Comparison of ENCODE assay signal across 20 mouse cellular contexts in genomic region chr6:51606245-51606644, GRCm38 (mm10).
DNase-seq lines count a peak whose midpoint lies in the region; ATAC-seq and TF ChIP-seq lines count a peak whose summit lies in the region.
"Had no signal": no experiment of that assay in that cellular context is flagged by ENCODE, and none has a peak within 500 bp of the region (broad histone marks: within the 10 kb centered on the region; RNA-seq: fewer than 3 reads in every experiment).

No protein-coding gene starts in this region.

- no peak overlapping the region for H3K4me3 ChIP-seq in lung, postnatal 0 days (ENCODE audit: low read depth, low read length)
- H3K4me3 ChIP-seq in forebrain, embryonic 15.5 days, result no peak overlapping the region
- H3K4me3 ChIP-seq in hindbrain, embryonic 13.5 days, result no peak overlapping the region
- H3K4me3 ChIP-seq in midbrain, embryonic 15.5 days, result no peak overlapping the region
- no peak overlapping the region for H3K4me3 ChIP-seq in stomach, postnatal 0 days (ENCODE audit: low read depth, low read length)
- H3K4me3 ChIP-seq: embryonic facial prominence, embryonic 12.5 days; heart, embryonic 15.5 days; liver, embryonic 12.5 days; megakaryocyte, embryonic 14.5 days had no signal

- H3K9me3 ChIP-seq in lung, postnatal 0 days (ENCODE audit: low read length), result no peaks in the 10 kb centered on the region
- H3K9me3 ChIP-seq in forebrain, embryonic 15.5 days, result no peaks in the 10 kb centered on the region
- no peaks in the 10 kb centered on the region for H3K9me3 ChIP-seq in hindbrain, embryonic 13.5 days
- H3K9me3 ChIP-seq in midbrain, embryonic 15.5 days, result no peaks in the 10 kb centered on the region
- H3K9me3 ChIP-seq in stomach, postnatal 0 days (ENCODE audit: control insufficient read depth, low read length), result no peaks in the 10 kb centered on the region
- H3K9me3 ChIP-seq: embryonic facial prominence, embryonic 12.5 days; G1E; heart, embryonic 15.5 days had no signal

- H3K4me1 ChIP-seq in lung, postnatal 0 days (ENCODE audit: insufficient read depth, low read depth, low read length), result no peaks in the 10 kb centered on the region
- peaks cover 18% of the 10 kb centered on the region for H3K4me1 ChIP-seq in forebrain, embryonic 15.5 days
- peaks cover 36% of the 10 kb centered on the region for H3K4me1 ChIP-seq in hindbrain, embryonic 13.5 days (replicated peaks)
- H3K4me1 ChIP-seq in midbrain, embryonic 15.5 days, result peaks cover 44% of the 10 kb centered on the region
- H3K4me1 ChIP-seq in stomach, postnatal 0 days (replicated peaks; ENCODE audit: control insufficient read depth, insufficient read depth), result no peaks in the 10 kb centered on the region
- H3K4me1 ChIP-seq: embryonic facial prominence, embryonic 12.5 days; heart, embryonic 15.5 days; megakaryocyte, embryonic 14.5 days had no signal

- 61% methylated on average over 4 of the region's 4 CpGs for WGBS in lung, postnatal 0 days
- 67% methylated on average over 4 of the region's 4 CpGs for WGBS in forebrain, embryonic 15.5 days
- 79% methylated on average over 4 of the region's 4 CpGs for WGBS in hindbrain, embryonic 13.5 days
- 76% methylated on average over 4 of the region's 4 CpGs for WGBS in midbrain, embryonic 15.5 days
- WGBS in stomach, postnatal 0 days, result 72% methylated on average over 4 of the region's 4 CpGs

- TF ChIP-seq EP300 in lung, postnatal 0 days (IDR thresholded peaks at IDR 0.05), result no peak
- TF ChIP-seq EP300 in stomach, postnatal 0 days (optimal IDR thresholded peaks at IDR 0.05), result no peak

- H3K27ac ChIP-seq in lung, postnatal 0 days (ENCODE audit: low read length), result no peak overlapping the region
- peak overlapping the region; percentile 58 for H3K27ac ChIP-seq in forebrain, embryonic 15.5 days (replicated peaks)
- H3K27ac ChIP-seq in hindbrain, embryonic 13.5 days, result peak overlapping the region; percentile 76
- peak overlapping the region; percentile 72 for H3K27ac ChIP-seq in midbrain, embryonic 15.5 days
- no peak overlapping the region for H3K27ac ChIP-seq in stomach, postnatal 0 days (replicated peaks)
- H3K27ac ChIP-seq: embryonic facial prominence, embryonic 12.5 days; heart, embryonic 15.5 days; liver, embryonic 12.5 days had no signal

- peak; percentile 50 for DNase-seq in lung, postnatal 0 days (ENCODE audit: low spot score)
- no peak for DNase-seq in lung, postnatal 36 days
- no peak for DNase-seq in stomach, postnatal 0 days (ENCODE audit: low spot score)
- no peak for DNase-seq in kidney, adult 18-20 months
- DNase-seq in cerebellum, postnatal 4 days (ENCODE audit: low spot score in 2 of 2), result no peak
- DNase-seq: cerebellum, adult 11 months; cerebellum, postnatal 25 days; heart, adult 18-20 months; lung, embryonic 14.5 days; right cerebral cortex, adult 18-20 months; thymus, adult 2 months had no signal

- no peaks in the 10 kb centered on the region for H3K36me3 ChIP-seq in lung, postnatal 0 days (ENCODE audit: insufficient read depth, low read length)
- no peaks in the 10 kb centered on the region for H3K36me3 ChIP-seq in forebrain, embryonic 15.5 days
- H3K36me3 ChIP-seq in hindbrain, embryonic 13.5 days, result no peaks in the 10 kb centered on the region
- H3K36me3 ChIP-seq in midbrain, embryonic 15.5 days (replicated peaks), result no peaks in the 10 kb centered on the region
- H3K36me3 ChIP-seq in stomach, postnatal 0 days (ENCODE audit: control insufficient read depth, insufficient read depth, low read length), result no peaks in the 10 kb centered on the region
- H3K36me3 ChIP-seq: embryonic facial prominence, embryonic 12.5 days; G1E; heart, embryonic 15.5 days; liver, embryonic 12.5 days had no signal

- H3K27me3 ChIP-seq in lung, postnatal 0 days (replicated peaks; ENCODE audit: insufficient read depth, low read length), result 0 out of 2 replicates have a peak, but pooled peaks cover 4% of the 10 kb centered on the region
- H3K27me3 ChIP-seq in forebrain, embryonic 15.5 days, result no peaks in the 10 kb centered on the region
- no peaks in the 10 kb centered on the region for H3K27me3 ChIP-seq in hindbrain, embryonic 13.5 days
- H3K27me3 ChIP-seq in midbrain, embryonic 15.5 days (replicated peaks), result no peaks in the 10 kb centered on the region
- no peaks in the 10 kb centered on the region for H3K27me3 ChIP-seq in stomach, postnatal 0 days (ENCODE audit: control insufficient read depth, insufficient read depth, low read length)
- H3K27me3 ChIP-seq: embryonic facial prominence, embryonic 12.5 days had no signal

- no peak for ATAC-seq in lung, postnatal 0 days
- ATAC-seq in forebrain, embryonic 15.5 days (replicated peaks), result no peak
- ATAC-seq in hindbrain, embryonic 13.5 days (ENCODE audit: low FRiP score), result no peak
- peak; percentile 4; the same call in 1 of the 2 replicates for ATAC-seq in midbrain, embryonic 15.5 days (replicated peaks)
- no peak for ATAC-seq in stomach, postnatal 0 days (ENCODE audit: low FRiP score, low TSS enrichment)
- ATAC-seq: CD4-positive, CD25-positive, alpha-beta regulatory T cell, adult 4 months; liver, embryonic 12.5 days had no signal

- no peak overlapping the region for H3K9ac ChIP-seq in lung, postnatal 0 days (replicated peaks; ENCODE audit: low read depth)
- no peak overlapping the region for H3K9ac ChIP-seq in forebrain, embryonic 15.5 days (replicated peaks)
- no peak overlapping the region for H3K9ac ChIP-seq in hindbrain, embryonic 13.5 days
- H3K9ac ChIP-seq in midbrain, embryonic 15.5 days, result no peak overlapping the region
- H3K9ac ChIP-seq in stomach, postnatal 0 days (ENCODE audit: low read length), result no peak overlapping the region
- H3K9ac ChIP-seq: embryonic facial prominence, embryonic 12.5 days; heart, embryonic 15.5 days; liver, embryonic 12.5 days; lung, embryonic 14.5 days had no signal

- no peak overlapping the region for H3K4me2 ChIP-seq in lung, postnatal 0 days (replicated peaks; ENCODE audit: low read depth, low read length)
- H3K4me2 ChIP-seq in forebrain, embryonic 15.5 days (replicated peaks), result no peak overlapping the region
- no peak overlapping the region for H3K4me2 ChIP-seq in hindbrain, embryonic 13.5 days
- no peak overlapping the region for H3K4me2 ChIP-seq in midbrain, embryonic 15.5 days
- H3K4me2 ChIP-seq in stomach, postnatal 0 days (replicated peaks; ENCODE audit: low read depth), result no peak overlapping the region
- H3K4me2 ChIP-seq: embryonic facial prominence, embryonic 12.5 days; heart, embryonic 15.5 days; liver, embryonic 12.5 days; lung, embryonic 14.5 days had no signal

- no peak for TF ChIP-seq CTCF in lung, postnatal 0 days (IDR thresholded peaks at IDR 0.05)
- no peak for TF ChIP-seq CTCF in stomach, postnatal 0 days (IDR thresholded peaks at IDR 0.05; ENCODE audit: low read depth)

Comparison
In these comparisons a context has a peak if more than half of its experiments do, and no peak if none do; other contexts are left out.
1. H3K27ac ChIP-seq: peak in forebrain, embryonic 15.5 days (single experiment), hindbrain, embryonic 13.5 days (single experiment) and midbrain, embryonic 15.5 days (single experiment); none in lung, postnatal 0 days (single experiment) and stomach, postnatal 0 days (single experiment).